In genomic region chr11:104230066-104230778, GRCm38 (mm10) we compare ENCODE assay signal across 8 mouse cellular contexts. TPM values are rescaled to one million over a fixed set of nuclear protein-coding genes. Genes with fewer than 3 reads are reported as not detected.
DNase-seq lines count a peak whose midpoint lies in the region; ATAC-seq and TF ChIP-seq lines count a peak whose summit lies in the region.

No protein-coding gene starts in this region.

- no peak for ATAC-seq in lung, embryonic 14.5 days (ENCODE audit: insufficient read depth)
- no peak for ATAC-seq in forebrain, embryonic 11.5 days (replicated peaks; ENCODE audit: low FRiP score)
- ATAC-seq in midbrain, embryonic 15.5 days (replicated peaks): no peak

- H3K4me1 ChIP-seq in lung, embryonic 14.5 days (ENCODE audit: insufficient read depth): no peaks in the 10 kb centered on the region
- peaks cover 11% of the 10 kb centered on the region for H3K4me1 ChIP-seq in forebrain, embryonic 11.5 days (replicated peaks; ENCODE audit: control insufficient read depth, insufficient read depth, low read length)
- H3K4me1 ChIP-seq in midbrain, embryonic 15.5 days: peaks cover 24% of the 10 kb centered on the region

- DNase-seq in lung, embryonic 14.5 days: peak; percentile 40
- no peak for DNase-seq in lung, postnatal 14 days
- DNase-seq in forebrain, embryonic 11.5 days (ENCODE audit: low spot score): no peak
- DNase-seq in kidney, adult 9 months: peak; percentile 77
- DNase-seq in right cerebral cortex, postnatal 25 days: no peak
- DNase-seq in Muller cell, postnatal 12 days (ENCODE audit: inconsistent ontology term): no peak
- DNase-seq in layer of hippocampus, postnatal 36 days: no peak

- no peaks in the 10 kb centered on the region for H3K9me3 ChIP-seq in lung, embryonic 14.5 days (ENCODE audit: low read depth, low read length)
- H3K9me3 ChIP-seq in forebrain, embryonic 11.5 days (ENCODE audit: control insufficient read depth, low read length): no peaks in the 10 kb centered on the region
- H3K9me3 ChIP-seq in midbrain, embryonic 15.5 days: no peaks in the 10 kb centered on the region

- H3K27ac ChIP-seq in lung, embryonic 14.5 days (ENCODE audit: low read depth): no peak overlapping the region
- no peak overlapping the region for H3K27ac ChIP-seq in forebrain, embryonic 11.5 days (ENCODE audit: low read depth, low read length)
- peak overlapping the region; percentile 98 for H3K27ac ChIP-seq in midbrain, embryonic 15.5 days

- H3K9ac ChIP-seq in lung, embryonic 14.5 days: peak overlapping the region; percentile 56
- peak overlapping the region; percentile 82 for H3K9ac ChIP-seq in forebrain, embryonic 11.5 days (ENCODE audit: low read length)
- H3K9ac ChIP-seq in midbrain, embryonic 15.5 days: peak overlapping the region; percentile 70; the same call in 1 of the 2 replicates

- peak overlapping the region; percentile 52 for H3K4me3 ChIP-seq in lung, embryonic 14.5 days (ENCODE audit: low read depth, low read length)
- H3K4me3 ChIP-seq in forebrain, embryonic 11.5 days (ENCODE audit: low read depth, low read length): peak overlapping the region; percentile 54
- peak overlapping the region; percentile 70 for H3K4me3 ChIP-seq in midbrain, embryonic 15.5 days

- peaks cover 46% of the 10 kb centered on the region for H3K27me3 ChIP-seq in lung, embryonic 14.5 days (ENCODE audit: insufficient read depth, low read length)
- peaks cover 35% of the 10 kb centered on the region for H3K27me3 ChIP-seq in forebrain, embryonic 11.5 days (ENCODE audit: control insufficient read depth, insufficient read depth, low read length)
- H3K27me3 ChIP-seq in midbrain, embryonic 15.5 days (replicated peaks): no peaks in the 10 kb centered on the region

- no peaks in the 10 kb centered on the region for H3K36me3 ChIP-seq in lung, embryonic 14.5 days (ENCODE audit: insufficient read depth)
- no peaks in the 10 kb centered on the region for H3K36me3 ChIP-seq in forebrain, embryonic 11.5 days (ENCODE audit: control insufficient read depth, insufficient read depth, low read length)
- H3K36me3 ChIP-seq in midbrain, embryonic 15.5 days (replicated peaks): no peaks in the 10 kb centered on the region

- TF ChIP-seq CTCF in lung, embryonic 14.5 days (IDR thresholded peaks at IDR 0.05; ENCODE audit: low read depth): no peak

- 9% methylated on average over 9 of the region's 9 CpGs for WGBS in lung, embryonic 14.5 days
- 15% methylated on average over 9 of the region's 9 CpGs for WGBS in forebrain, embryonic 11.5 days
- 11% methylated on average over 9 of the region's 9 CpGs for WGBS in midbrain, embryonic 15.5 days

- peak overlapping the region; percentile 99 for H3K4me2 ChIP-seq in lung, embryonic 14.5 days
- H3K4me2 ChIP-seq in forebrain, embryonic 11.5 days (ENCODE audit: low read depth, low read length, severe bottlenecking): peak overlapping the region; percentile 94
- peak overlapping the region; percentile 66 for H3K4me2 ChIP-seq in midbrain, embryonic 15.5 days

RNA-seq across cellular contexts. Expression of gene Mapt, which starts 1.0 kb away (rescaled TPM):
- polyA plus RNA-seq in lung, embryonic 14.5 days (2014; fragmentation: Nextera tagmentation; extraction: Ambion mirVana): 2.5 and 4.1 TPM in 2 replicates
- polyA plus RNA-seq in forebrain, embryonic 11.5 days (2014; fragmentation: Nextera tagmentation; extraction: Ambion mirVana): 33.0 and 43.1 TPM in 2 replicates
- 1,028 and 1,112 TPM in 2 replicates for polyA plus RNA-seq in midbrain, embryonic 15.5 days (2015; fragmentation: Nextera tagmentation; extraction: Ambion mirVana)
- 100 to 1,000 TPM; 310 to 316 TPM for total RNA-seq in layer of hippocampus, postnatal 36 days (2021)

RNA-seq across cellular contexts. Expression of gene Sppl2c, which starts 44.1 kb away (rescaled TPM):
- polyA plus RNA-seq in lung, embryonic 14.5 days (2014; fragmentation: Nextera tagmentation; extraction: Ambion mirVana): not detected in 2 replicates
- polyA plus RNA-seq in forebrain, embryonic 11.5 days (2014; fragmentation: Nextera tagmentation; extraction: Ambion mirVana): not detected in 2 replicates
- polyA plus RNA-seq in midbrain, embryonic 15.5 days (2015; fragmentation: Nextera tagmentation; extraction: Ambion mirVana): not detected in 2 replicates
- not detected for total RNA-seq in layer of hippocampus, postnatal 36 days (2021)

Comparison
In these comparisons a context has a peak if more than half of its experiments do, and no peak if none do; other contexts are left out.
1. DNase-seq: peak in lung, embryonic 14.5 days (single experiment) and kidney, adult 9 months (single experiment); none in lung, postnatal 14 days (single experiment), forebrain, embryonic 11.5 days (single experiment), right cerebral cortex, postnatal 25 days (single experiment), Muller cell, postnatal 12 days (single experiment) and layer of hippocampus, postnatal 36 days (0 of 2).
2. RNA of gene Mapt, which starts 1.0 kb away (polyA plus RNA-seq): 1,028 to 1,112 TPM in midbrain, embryonic 15.5 days; 33.0 to 43.1 TPM in forebrain, embryonic 11.5 days and 2.5 to 4.1 TPM in lung, embryonic 14.5 days; every median in the first group is over 10 times any median in the second.
3. Peak in every context shown above with its lines, with median percentiles within 50 percentile points of each other: H3K4me2 ChIP-seq, H3K4me3 ChIP-seq and H3K9ac ChIP-seq.